Mouse (Mus musculus) liver, postnatal 0 days (tissue): ENCODE measurements at regions not wholly inside any gene's neighbourhood (a gene's known extent, or its start where the extent isn't known, plus 50 kb on each side); places are given as distances from the start of the nearest gene placed in this dataset.
A peak's percentile ranks its signal among the peaks of the same experiment; 100 is the strongest.

Source experiments
- CTCF ChIP-seq: sonication (generic); IDR thresholded peaks from 2 replicates; pipeline ENCODE4 v1.5.1; 2016; ENCODE audit warnings: antibody characterized with exemption, low read depth
- EP300 ChIP-seq: IDR thresholded peaks from 2 replicates; pipeline ENCODE4 v1.6.1; 2016; ENCODE audit warnings: antibody characterized with exemption, low read depth, mild to moderate bottlenecking

DNA sequence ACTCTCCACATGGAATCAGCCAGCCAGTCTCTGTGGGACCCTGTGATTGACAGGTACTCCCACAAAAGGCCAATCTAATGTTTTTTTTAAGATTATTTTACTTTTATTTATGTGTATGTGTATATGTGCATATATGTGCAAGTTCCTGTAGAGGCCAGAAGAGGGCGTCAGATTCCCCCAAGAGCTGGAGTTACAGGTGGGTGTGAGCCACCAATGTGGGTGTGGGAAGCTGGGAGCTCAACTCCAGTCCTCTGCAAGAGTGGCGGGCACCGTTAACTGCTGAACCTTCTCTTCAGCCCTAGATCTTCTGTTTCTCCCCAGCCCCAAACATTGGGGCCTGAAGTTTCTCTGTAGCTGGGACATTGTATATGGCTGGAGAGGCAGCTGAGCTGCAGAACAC, 61.0 kb upstream of the Jak1 start:
- TF ChIP-seq CTCF (peak; percentile 24; the same call in 1 of the 2 replicates), EP300 (no peak)
